Mouse (Mus musculus): ENCODE data around the gene Ssbp3. TPM values are rescaled to one million over a fixed set of nuclear protein-coding genes. Genes with fewer than 3 reads are reported as not detected.

The Ssbp3 gene
- total RNA-seq, 1 experiment from 2014 or later = 53.3 TPM

DNA sequence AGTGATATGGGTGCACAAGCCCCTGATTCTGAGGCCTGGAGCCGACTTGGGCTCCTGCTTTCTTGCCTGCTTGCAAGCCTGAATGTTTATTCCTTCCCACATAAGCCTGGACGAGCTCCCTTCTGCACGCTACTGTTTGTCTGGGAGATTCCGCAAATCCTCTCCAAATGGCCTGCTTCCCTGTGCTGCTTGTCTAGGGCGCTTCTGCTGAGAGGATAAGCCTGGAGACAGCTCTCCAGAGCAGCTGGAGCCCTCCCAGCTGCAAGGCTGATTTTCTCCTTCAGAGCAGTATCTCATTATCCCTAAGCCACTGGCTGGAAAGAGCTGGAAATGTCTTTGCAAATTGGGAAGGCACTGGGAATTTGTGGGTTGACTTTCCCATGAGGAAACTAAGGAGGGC, 165.0 kb downstream of the Ssbp3 start:
- ATAC-seq (replicated peaks; ENCODE audit: low read depth, poor library complexity, severe bottlenecking) = no peak

DNA sequence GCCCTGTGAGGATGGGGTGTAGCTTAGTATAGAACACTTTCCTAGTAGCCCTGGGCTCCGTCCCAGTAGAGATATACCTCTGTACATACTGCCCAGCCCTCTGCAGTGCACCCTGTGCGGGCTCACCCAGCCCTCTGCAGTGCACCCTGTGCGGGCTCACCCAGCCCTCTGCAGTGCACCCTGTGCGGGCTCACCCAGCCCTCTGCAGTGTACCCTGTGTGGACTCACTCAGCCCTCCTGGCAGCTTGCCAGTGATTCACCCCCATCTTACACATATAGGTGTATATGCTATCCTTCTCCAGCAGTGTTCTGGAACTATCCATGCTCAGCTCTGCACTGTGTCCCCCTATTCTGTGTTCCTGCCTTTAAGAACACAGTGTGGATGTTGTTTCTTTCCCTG, 168.4 kb downstream of the Ssbp3 start:
- ATAC-seq (replicated peaks; ENCODE audit: low read depth, poor library complexity, severe bottlenecking) = no peak

DNA sequence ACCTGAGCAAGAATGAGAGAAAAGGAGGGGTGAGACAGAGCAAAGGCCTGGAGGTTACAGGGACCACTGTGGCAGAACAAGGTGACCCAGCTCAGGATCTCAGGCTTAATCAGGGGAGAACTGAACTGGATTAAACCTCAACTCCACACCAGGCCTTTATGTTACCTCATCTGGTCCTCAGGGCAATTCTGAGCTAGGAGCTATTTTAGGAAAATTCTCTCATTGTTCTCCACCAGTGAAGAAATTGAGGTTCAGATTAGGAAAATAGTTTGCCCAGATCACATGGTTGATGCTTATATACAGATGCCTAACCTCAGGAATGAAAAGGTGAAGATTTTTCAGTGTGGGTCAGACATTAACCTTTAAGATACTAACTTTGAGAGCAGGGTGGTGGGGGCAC, 169.2 kb downstream of the Ssbp3 start:
- ATAC-seq (replicated peaks; ENCODE audit: low read depth, poor library complexity, severe bottlenecking) = no peak

DNA sequence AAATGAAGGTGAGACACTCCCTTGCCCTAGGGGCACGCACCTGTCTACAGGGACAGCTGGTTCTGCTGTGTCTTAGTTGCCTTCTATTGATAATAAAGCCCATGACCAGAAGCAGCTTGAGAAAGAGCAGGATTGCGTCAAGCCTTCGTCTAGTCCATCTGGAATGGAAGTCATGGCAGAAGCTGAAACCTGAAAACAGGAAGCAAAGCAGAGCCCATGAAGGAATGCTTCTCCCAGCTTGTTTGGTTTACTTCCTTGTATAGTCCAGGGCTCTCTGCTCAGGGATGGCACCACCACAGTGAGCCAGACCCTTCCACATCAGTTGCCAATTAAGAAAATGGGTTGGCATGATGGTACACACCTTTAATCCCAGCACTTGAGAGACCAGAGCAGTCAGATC, 171.7 kb downstream of the Ssbp3 start:
- no peak for ATAC-seq (replicated peaks; ENCODE audit: low read depth, poor library complexity, severe bottlenecking)

DNA sequence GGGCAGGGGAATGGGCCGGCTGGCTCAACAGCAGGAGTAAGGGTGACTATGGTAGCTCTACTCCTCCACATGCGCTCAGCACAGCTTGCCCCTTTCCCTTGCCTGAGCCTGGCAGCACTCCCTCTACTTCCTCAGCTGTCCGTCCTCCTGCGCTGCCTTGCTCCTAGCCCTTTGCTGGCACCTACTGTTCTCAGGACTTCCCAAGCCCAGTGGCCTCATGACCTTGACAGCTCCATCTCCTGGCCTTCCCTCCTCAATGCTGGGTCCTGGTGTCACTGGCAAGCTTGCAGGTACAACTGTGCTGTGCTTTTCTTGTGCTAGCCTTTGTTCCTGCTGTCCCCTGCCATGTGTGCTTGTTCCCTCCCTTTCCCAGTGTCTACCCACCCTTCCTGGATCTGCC, 172.6 kb downstream of the Ssbp3 start:
- ATAC-seq (replicated peaks; ENCODE audit: low read depth, poor library complexity, severe bottlenecking) = no peak

DNA sequence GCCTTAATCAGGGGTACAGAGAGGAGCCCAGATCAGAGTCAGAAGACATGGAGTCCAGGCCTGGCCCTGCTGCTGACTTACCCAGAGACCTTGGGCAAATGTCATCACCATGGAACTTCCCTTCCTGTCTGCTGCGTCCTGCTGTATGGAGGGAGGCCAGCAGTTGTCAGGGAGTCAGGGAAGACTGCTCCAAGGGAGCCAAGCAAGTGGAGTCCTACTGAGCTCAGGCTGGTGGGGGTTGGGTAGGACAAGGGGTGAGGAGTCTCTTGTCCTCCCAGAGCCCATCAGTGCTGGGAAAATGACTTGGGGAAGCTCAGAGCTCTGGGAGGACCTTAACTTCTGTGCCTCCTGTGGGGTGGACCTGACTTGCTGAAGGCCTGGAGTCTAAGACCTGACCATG, 173.8 kb downstream of the Ssbp3 start:
- ATAC-seq (replicated peaks; ENCODE audit: low read depth, poor library complexity, severe bottlenecking) = no peak

DNA sequence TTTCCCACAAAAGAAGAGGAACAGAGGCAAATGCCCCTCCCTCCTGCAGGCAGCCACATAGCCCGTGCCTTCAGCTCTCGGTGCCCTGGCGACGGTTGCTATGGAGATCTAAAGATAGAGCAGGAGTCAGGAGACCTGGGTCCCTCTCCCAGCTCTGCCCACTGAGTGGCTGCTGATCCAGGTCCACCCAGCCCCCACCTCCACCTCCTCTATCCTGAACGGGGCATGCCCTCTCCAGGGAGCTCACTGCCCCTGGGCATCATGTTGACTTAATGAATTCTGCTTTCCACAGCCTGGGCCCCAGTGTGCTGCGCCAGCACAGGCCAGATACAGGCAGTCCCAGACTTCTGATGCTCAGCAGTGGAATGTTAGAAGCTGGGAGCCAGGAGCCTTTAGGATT, 174.4 kb downstream of the Ssbp3 start:
- ATAC-seq (replicated peaks; ENCODE audit: low read depth, poor library complexity, severe bottlenecking) = no peak

DNA sequence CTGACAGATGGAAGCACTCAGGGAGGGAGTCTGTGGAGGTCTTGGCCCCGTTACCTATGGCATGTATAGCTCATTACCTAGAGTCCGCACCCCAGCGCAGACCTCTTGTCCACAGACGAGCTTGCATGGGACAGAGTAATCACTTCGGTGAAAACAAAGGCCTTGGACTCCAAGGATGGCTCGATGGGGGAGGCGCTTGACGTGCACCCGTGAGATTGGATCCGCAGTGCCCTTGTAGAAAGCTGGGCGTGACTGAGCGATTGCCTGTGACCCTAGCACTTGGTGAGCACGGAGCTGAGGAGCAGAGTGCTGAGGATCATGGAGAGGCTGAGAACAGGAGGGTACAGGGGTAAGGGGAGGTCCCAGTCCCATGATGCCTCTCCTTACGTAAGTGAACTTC, 181.2 kb downstream of the Ssbp3 start:
- ATAC-seq (replicated peaks; ENCODE audit: low read depth, poor library complexity, severe bottlenecking) = no peak

DNA sequence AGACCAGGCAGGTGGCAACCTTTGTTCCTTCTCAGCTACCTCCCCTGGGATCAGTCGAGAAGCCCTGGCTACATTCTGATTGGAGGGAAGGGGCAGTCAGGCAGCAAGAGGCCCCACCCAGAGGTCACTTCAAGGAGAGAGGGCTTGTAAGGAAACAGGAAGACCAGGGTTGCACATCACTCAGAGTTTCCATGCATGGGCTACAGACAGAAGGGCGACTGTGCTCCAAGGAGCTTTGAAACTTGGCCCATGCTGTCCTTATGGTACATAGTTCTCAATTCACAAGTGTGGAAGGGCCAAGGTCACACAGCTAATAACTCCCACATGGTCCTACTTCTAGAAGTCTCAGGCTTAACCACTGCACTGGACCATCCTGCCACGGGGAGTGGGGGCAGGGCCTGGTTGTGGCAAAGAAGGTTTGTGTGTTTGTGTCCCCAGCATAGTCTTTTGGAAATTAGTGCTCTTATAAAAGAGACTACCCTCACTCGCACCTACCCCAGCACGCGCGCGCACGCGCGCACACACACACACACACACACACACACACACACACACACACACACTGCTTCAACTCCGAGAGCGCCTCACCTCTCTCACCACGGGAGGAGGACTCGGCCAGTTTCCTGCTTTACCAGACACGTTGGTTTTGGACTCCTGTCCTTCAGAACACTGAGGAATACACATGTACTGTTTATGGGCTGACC, 184.1 kb downstream of the Ssbp3 start:
- ATAC-seq (replicated peaks; ENCODE audit: low read depth, poor library complexity, severe bottlenecking) = no peak

DNA sequence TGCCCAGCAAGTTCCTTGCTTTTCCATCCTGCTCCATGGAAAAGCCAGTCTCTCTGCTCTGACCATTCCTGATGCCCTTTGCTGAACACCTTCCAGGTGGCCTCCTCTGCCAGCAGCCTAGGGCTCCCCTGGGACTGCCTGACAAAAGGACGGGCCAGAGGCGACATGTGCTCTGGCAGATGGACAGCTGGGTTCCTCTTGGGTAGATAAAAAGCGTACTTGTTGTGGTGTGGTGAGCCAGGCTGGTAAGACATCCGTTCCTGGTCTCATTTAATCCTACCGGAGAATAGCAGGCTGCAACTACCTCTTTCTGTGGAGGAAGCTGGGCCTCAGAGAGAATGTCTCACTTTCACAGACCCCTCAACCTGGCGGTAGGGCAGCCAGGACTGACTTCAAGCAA, 185.5 kb downstream of the Ssbp3 start:
- ATAC-seq (replicated peaks; ENCODE audit: low read depth, poor library complexity, severe bottlenecking) = peak; percentile 94

DNA sequence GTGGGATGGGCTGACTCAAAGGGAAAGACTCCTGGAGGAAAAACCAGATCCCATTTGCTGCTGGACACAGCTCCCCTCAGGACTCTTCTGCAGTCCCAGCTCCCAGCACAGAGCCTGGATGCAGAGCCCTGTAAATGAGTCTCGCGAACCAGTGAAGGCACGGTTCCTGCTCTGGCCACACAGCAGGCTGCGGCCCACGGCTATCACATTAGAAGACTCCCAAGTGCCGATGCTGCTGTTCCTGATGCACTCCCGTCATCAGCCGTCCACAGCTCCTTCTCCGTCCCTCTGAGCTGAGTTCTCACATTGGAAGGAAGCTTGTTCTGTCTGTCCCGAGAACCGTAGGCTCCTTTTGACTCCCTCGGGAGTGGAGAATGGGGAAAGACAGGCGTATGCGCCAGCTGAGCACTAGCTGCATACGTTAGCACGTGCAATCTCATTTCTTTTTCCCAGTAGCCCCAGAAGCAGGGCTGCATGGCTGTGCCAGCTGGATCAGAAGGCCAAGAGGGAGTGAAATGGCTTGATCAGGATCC, 186.4 kb downstream of the Ssbp3 start, which contains the start of gene Cdcp2:
Gene Cdcp2 (plus strand): TSS at position 51 of the 533 bp plus-strand sequence.
- ATAC-seq (replicated peaks; ENCODE audit: low read depth, poor library complexity, severe bottlenecking) = no peak

DNA sequence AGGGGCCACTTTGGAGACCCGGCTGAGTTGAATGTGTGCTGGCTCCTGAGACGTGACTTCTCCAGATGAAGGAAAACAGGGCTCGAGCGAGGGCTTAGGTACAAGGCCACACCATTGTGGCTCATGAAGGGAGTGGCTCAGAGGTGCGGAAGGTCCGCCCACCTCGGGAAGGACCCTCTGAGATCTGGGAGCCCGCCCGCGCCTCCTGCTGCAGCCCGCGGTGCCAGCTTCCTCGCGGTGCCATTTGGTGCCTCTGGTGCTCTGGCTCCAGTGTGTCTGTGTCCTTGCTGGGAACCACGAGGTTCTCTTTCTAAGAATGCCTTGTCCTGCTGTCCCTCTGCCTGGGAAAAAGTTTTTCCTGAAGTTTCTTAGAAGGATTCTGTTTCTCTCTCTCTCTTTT, 187.4 kb downstream of the Ssbp3 start:
- no peak for ATAC-seq (replicated peaks; ENCODE audit: low read depth, poor library complexity, severe bottlenecking)

DNA sequence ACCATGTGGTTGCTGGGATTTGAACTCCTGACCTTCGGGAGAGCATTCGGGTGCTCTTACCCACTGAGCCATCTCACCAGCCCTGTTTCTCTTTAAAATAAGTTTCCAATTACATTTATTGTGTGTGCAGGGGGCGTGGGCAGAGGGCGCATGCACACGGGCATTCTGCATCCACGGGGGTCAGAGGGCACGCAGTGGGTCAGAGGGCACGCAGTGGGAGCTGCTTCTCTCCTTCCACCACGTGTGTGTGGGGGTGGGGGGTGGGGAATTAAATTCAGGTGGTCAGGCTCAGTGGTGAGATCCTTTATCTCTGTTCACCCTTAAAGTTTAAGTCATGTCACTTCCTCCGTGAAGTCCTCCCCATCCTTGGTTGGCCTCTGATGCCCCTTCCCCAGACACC, 187.9 kb downstream of the Ssbp3 start:
- no peak for ATAC-seq (replicated peaks; ENCODE audit: low read depth, poor library complexity, severe bottlenecking)

DNA sequence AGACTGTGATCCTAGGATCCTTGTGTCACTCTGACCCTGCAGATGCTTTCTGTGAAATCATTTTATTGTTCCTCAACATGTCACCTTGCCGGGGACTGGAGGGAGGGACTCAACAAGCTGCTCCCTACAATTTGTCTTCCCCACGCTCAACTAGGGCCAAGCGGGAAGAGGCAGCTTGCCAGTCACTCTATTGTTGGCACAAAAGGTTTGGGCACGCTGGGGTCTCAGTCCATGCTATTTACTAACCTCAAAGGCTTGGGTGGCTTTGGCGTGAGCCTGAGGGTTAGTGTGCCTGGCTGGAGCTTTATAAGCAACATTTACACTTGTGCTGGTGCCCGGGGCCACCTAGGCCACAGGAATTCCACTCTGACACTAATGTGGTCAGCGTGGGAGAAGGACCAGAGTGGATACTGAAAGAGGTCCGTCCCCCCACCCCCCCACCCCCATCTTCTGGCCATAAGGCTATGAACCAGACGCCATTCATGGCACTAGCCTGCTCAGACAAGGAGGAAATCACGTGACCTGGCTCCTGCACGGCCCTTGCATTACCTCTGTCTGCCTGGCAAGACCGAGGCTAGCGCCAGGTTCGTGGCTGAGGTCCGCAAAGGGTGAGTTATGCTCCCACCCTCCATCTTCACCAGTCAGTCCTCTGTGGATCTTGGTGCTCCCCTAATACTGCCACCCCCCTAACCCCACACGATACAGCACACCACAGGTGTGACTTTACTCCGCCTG, 188.5 kb downstream of the Ssbp3 start:
- no peak for ATAC-seq (replicated peaks; ENCODE audit: low read depth, poor library complexity, severe bottlenecking)

Other genes starting within 250 kb of the Ssbp3 start
- 33.4 and 43.4 TPM in 2 replicates for gene Ttc4, start 231.8 kb upstream of the Ssbp3 start, total RNA-seq (2017)
- not detected in 2 replicates for gene Mroh7, start 179.8 kb upstream of the Ssbp3 start, total RNA-seq (2017)
- gene Fam151a, start 176.8 kb upstream of the Ssbp3 start, total RNA-seq (2017) = not detected in 2 replicates
- gene Acot11, start 105.7 kb upstream of the Ssbp3 start, total RNA-seq (2017) = 2.0 and 3.4 TPM in 2 replicates
- gene Mrpl37, start 156.2 kb downstream of the Ssbp3 start, total RNA-seq (2017) = 59.5 and 60.2 TPM in 2 replicates
- 2.2 and 5.2 TPM in 2 replicates for gene Cyb5rl, start 156.3 kb downstream of the Ssbp3 start, total RNA-seq (2017)
- gene Cdcp2, start 186.2 kb downstream of the Ssbp3 start, total RNA-seq (2017) = not detected in 2 replicates

Measured in common myeloid progenitor, adult 5-6 weeks (primary cell).